Mouse (Mus musculus): ENCODE results near the gene Wfikkn1. TPM values are rescaled to one million over a fixed set of nuclear protein-coding genes. Genes with fewer than 3 reads are reported as not detected.
A peak's percentile ranks its signal among the peaks of the same experiment; 100 is the strongest.
"Not testable (repeated sequence)": the region's sequence is repeated elsewhere in the genome, so short reads cannot be mapped to it uniquely, and the experiment has no call there.

The Wfikkn1 gene
- polyA plus RNA-seq, 1 experiment = 0.25 TPM

GRCm38 (mm10) chr17:25874721-25875170, 5.9 kb downstream of the Wfikkn1 start, which contains the start of gene Mettl26:
TSS of gene Mettl26 (plus strand) at chr17:25875074.
- Histone ChIP-seq H3ac (ENCODE audit: control insufficient read depth, insufficient read length) (peak within 1 kb of the TSS; percentile 60), H3K27me3 (ENCODE audit: control insufficient read depth, insufficient read depth, insufficient read length) (no peaks in the 10 kb centered on the region), H3K36me3 (ENCODE audit: control insufficient read depth, insufficient read depth) (no peaks in the 10 kb centered on the region), H3K79me2 (ENCODE audit: control insufficient read depth, insufficient read depth) (peaks cover 4% of the 10 kb centered on the region), H3K4me2 (ENCODE audit: low read depth) (peak within 1 kb of the TSS; percentile 96), H3K4me3 (peak within 1 kb of the TSS; percentile 75)
- TF ChIP-seq MYOG (IDR thresholded peaks at IDR 0.05; ENCODE audit: control insufficient read depth in 1 of 3, insufficient read depth in 1 of 3, insufficient read length in 2 of 3, low read depth in 2 of 3) (no peak), POLR2AphosphoS2 (IDR thresholded peaks at IDR 0.05; ENCODE audit: insufficient read length, low read depth) (peak; percentile 55), E2F4 (IDR thresholded peaks at IDR 0.05; ENCODE audit: insufficient read depth) (no peak), SRF (IDR thresholded peaks at IDR 0.05; ENCODE audit: control insufficient read depth, insufficient read length, low read depth) (no peak), CEBPB (IDR thresholded peaks at IDR 0.05; ENCODE audit: insufficient read depth, poor library complexity, severe bottlenecking) (no peak), TCF12 (IDR thresholded peaks at IDR 0.05; ENCODE audit: insufficient read depth, poor library complexity, severe bottlenecking) (no peak), MAX (IDR thresholded peaks at IDR 0.05; ENCODE audit: low read depth) (no peak), POLR2A (IDR thresholded peaks at IDR 0.05; ENCODE audit: insufficient read length, low read depth) (no peak)

GRCm38 (mm10) chr17:25874148-25874720, 6.4 kb downstream of the Wfikkn1 start:
- peak overlapping the region; percentile 96 for H3K4me2 ChIP-seq (ENCODE audit: low read depth)
- H3K36me3 ChIP-seq (ENCODE audit: control insufficient read depth, insufficient read depth) = no peaks in the 10 kb centered on the region
- no peaks in the 10 kb centered on the region for H3K27me3 ChIP-seq (ENCODE audit: control insufficient read depth, insufficient read depth, insufficient read length)
- peaks cover 4% of the 10 kb centered on the region for H3K79me2 ChIP-seq (ENCODE audit: control insufficient read depth, insufficient read depth)
- TF ChIP-seq USF1 (IDR thresholded peaks at IDR 0.05; ENCODE audit: low read depth) = no peak
- TF ChIP-seq POLR2A (IDR thresholded peaks at IDR 0.05; ENCODE audit: insufficient read length, low read depth) = no peak
- no peak for TF ChIP-seq SRF (IDR thresholded peaks at IDR 0.05; ENCODE audit: control insufficient read depth, insufficient read length, low read depth)
- no peak for TF ChIP-seq TCF12 (IDR thresholded peaks at IDR 0.05; ENCODE audit: insufficient read depth, poor library complexity, severe bottlenecking)
- no peak for TF ChIP-seq CEBPB (IDR thresholded peaks at IDR 0.05; ENCODE audit: insufficient read depth, poor library complexity, severe bottlenecking)
- no peak for TF ChIP-seq REST (IDR thresholded peaks at IDR 0.05; ENCODE audit: insufficient read depth, insufficient read length)
- TF ChIP-seq TCF3 (IDR thresholded peaks at IDR 0.05; ENCODE audit: insufficient read length, low read depth) = no peak
- no peak for TF ChIP-seq MYOD1 (IDR thresholded peaks at IDR 0.05; ENCODE audit: control insufficient read depth in 1 of 3, insufficient read length in 2 of 3, low read depth in 2 of 3)
- TF ChIP-seq POLR2AphosphoS2 (IDR thresholded peaks at IDR 0.05; ENCODE audit: insufficient read length, low read depth) = no peak
- TF ChIP-seq MAX (IDR thresholded peaks at IDR 0.05; ENCODE audit: low read depth) = no peak
- no peak for TF ChIP-seq MYOG (IDR thresholded peaks at IDR 0.05; ENCODE audit: control insufficient read depth in 1 of 3, insufficient read depth in 1 of 3, insufficient read length in 2 of 3, low read depth in 2 of 3)
- TF ChIP-seq E2F4 (IDR thresholded peaks at IDR 0.05; ENCODE audit: insufficient read depth) = no peak
- peak overlapping the region; percentile 75 for H3K4me3 ChIP-seq
- H3ac ChIP-seq (ENCODE audit: control insufficient read depth, insufficient read length) = peak overlapping the region; percentile 60

GRCm38 (mm10) chr17:25873405-25874147, 7.1 kb downstream of the Wfikkn1 start:
- Histone ChIP-seq H3K4me3 (peak overlapping the region; percentile 75), H3K27me3 (ENCODE audit: control insufficient read depth, insufficient read depth, insufficient read length) (no peaks in the 10 kb centered on the region), H3ac (ENCODE audit: control insufficient read depth, insufficient read length) (no peak overlapping the region), H3K79me2 (ENCODE audit: control insufficient read depth, insufficient read depth) (peaks cover 4% of the 10 kb centered on the region), H3K36me3 (ENCODE audit: control insufficient read depth, insufficient read depth) (no peaks in the 10 kb centered on the region), H3K4me2 (ENCODE audit: low read depth) (peak overlapping the region; percentile 96)
- TF ChIP-seq MAX (IDR thresholded peaks at IDR 0.05; ENCODE audit: low read depth) (no peak), E2F4 (IDR thresholded peaks at IDR 0.05; ENCODE audit: insufficient read depth) (no peak), MYOG (IDR thresholded peaks at IDR 0.05; ENCODE audit: control insufficient read depth in 1 of 3, insufficient read depth in 1 of 3, insufficient read length in 2 of 3, low read depth in 2 of 3) (no peak), TCF3 (IDR thresholded peaks at IDR 0.05; ENCODE audit: insufficient read length, low read depth) (no peak), SRF (IDR thresholded peaks at IDR 0.05; ENCODE audit: control insufficient read depth, insufficient read length, low read depth) (no peak), MYOD1 (IDR thresholded peaks at IDR 0.05; ENCODE audit: control insufficient read depth in 1 of 3, insufficient read length in 2 of 3, low read depth in 2 of 3) (no peak), REST (IDR thresholded peaks at IDR 0.05; ENCODE audit: insufficient read depth, insufficient read length) (no peak), TCF12 (IDR thresholded peaks at IDR 0.05; ENCODE audit: insufficient read depth, poor library complexity, severe bottlenecking) (no peak), CEBPB (IDR thresholded peaks at IDR 0.05; ENCODE audit: insufficient read depth, poor library complexity, severe bottlenecking) (no peak), POLR2AphosphoS2 (IDR thresholded peaks at IDR 0.05; ENCODE audit: insufficient read length, low read depth) (no peak), USF1 (IDR thresholded peaks at IDR 0.05; ENCODE audit: low read depth) (no peak), POLR2A (IDR thresholded peaks at IDR 0.05; ENCODE audit: insufficient read length, low read depth) (no peak)

- TF ChIP-seq E2F4 (IDR thresholded peaks at IDR 0.05; ENCODE audit: insufficient read depth) (no peak), MYOG (IDR thresholded peaks at IDR 0.05; ENCODE audit: control insufficient read depth in 1 of 3, insufficient read depth in 1 of 3, insufficient read length in 2 of 3, low read depth in 2 of 3) (no peak), SRF (IDR thresholded peaks at IDR 0.05; ENCODE audit: control insufficient read depth, insufficient read length, low read depth) (no peak), CEBPB (IDR thresholded peaks at IDR 0.05; ENCODE audit: insufficient read depth, poor library complexity, severe bottlenecking) (no peak), MAX (IDR thresholded peaks at IDR 0.05; ENCODE audit: low read depth) (no peak), REST (IDR thresholded peaks at IDR 0.05; ENCODE audit: insufficient read depth, insufficient read length) (no peak), USF1 (IDR thresholded peaks at IDR 0.05; ENCODE audit: low read depth) (no peak), POLR2AphosphoS2 (IDR thresholded peaks at IDR 0.05; ENCODE audit: insufficient read length, low read depth) (no peak), TCF12 (IDR thresholded peaks at IDR 0.05; ENCODE audit: insufficient read depth, poor library complexity, severe bottlenecking) (no peak), MYOD1 (IDR thresholded peaks at IDR 0.05; ENCODE audit: control insufficient read depth in 1 of 3, insufficient read length in 2 of 3, low read depth in 2 of 3) (no peak), POLR2A (IDR thresholded peaks at IDR 0.05; ENCODE audit: insufficient read length, low read depth) (no peak), TCF3 (IDR thresholded peaks at IDR 0.05; ENCODE audit: insufficient read length, low read depth) (no peak)
- no peaks in the 10 kb centered on the region for H3K36me3 ChIP-seq (ENCODE audit: control insufficient read depth, insufficient read depth)
- no peak overlapping the region for H3K4me2 ChIP-seq (ENCODE audit: low read depth)
- no peak overlapping the region for H3ac ChIP-seq (ENCODE audit: control insufficient read depth, insufficient read length)
- H3K79me2 ChIP-seq (ENCODE audit: control insufficient read depth, insufficient read depth) = peaks cover 4% of the 10 kb centered on the region
- no peaks in the 10 kb centered on the region for H3K27me3 ChIP-seq (ENCODE audit: control insufficient read depth, insufficient read depth, insufficient read length)
- H3K4me3 ChIP-seq = no peak overlapping the region
Observed at GRCm38 (mm10) chr17:25872676-25873075, 8.0 kb downstream of the Wfikkn1 start.

GRCm38 (mm10) chr17:25871566-25871965, 9.1 kb downstream of the Wfikkn1 start:
- not testable (repeated sequence) for H3K4me2 ChIP-seq (ENCODE audit: low read depth); H3K27me3 ChIP-seq (ENCODE audit: control insufficient read depth, insufficient read depth, insufficient read length); H3K36me3 ChIP-seq (ENCODE audit: control insufficient read depth, insufficient read depth); H3K4me3 ChIP-seq; H3K79me2 ChIP-seq (ENCODE audit: control insufficient read depth, insufficient read depth); H3ac ChIP-seq (ENCODE audit: control insufficient read depth, insufficient read length)

All from myocyte (in vitro differentiated cells).